ENCODE assay signal across 8 mouse cellular contexts in genomic region chr17:28690776-28691686, GRCm38 (mm10). TPM values are rescaled to one million over a fixed set of nuclear protein-coding genes. Genes with fewer than 3 reads are reported as not detected.
DNase-seq lines count a peak whose midpoint lies in the region; ATAC-seq and TF ChIP-seq lines count a peak whose summit lies in the region.

Gene Mapk14 (plus strand): TSS chr17:28691329.

- no peaks in the 10 kb centered on the region for H3K9me3 ChIP-seq in MEL (replicated peaks; ENCODE audit: insufficient read depth, low read length)
- no peaks in the 10 kb centered on the region for H3K9me3 ChIP-seq in lung, embryonic 16.5 days (ENCODE audit: control insufficient read depth, low read length)

- peak within 1 kb of the TSS; percentile 88 for H3K27ac ChIP-seq in MEL (ENCODE audit: control insufficient read depth, low read depth, low read length)
- H3K27ac ChIP-seq in cerebellum, adult 2 months (ENCODE audit: insufficient read depth, low read length): peak within 1 kb of the TSS; percentile 87
- peak within 1 kb of the TSS; percentile 98 for H3K27ac ChIP-seq in lung, embryonic 16.5 days (ENCODE audit: low read length)

- peak within 1 kb of the TSS; percentile 97 for H3K9ac ChIP-seq in MEL (ENCODE audit: control insufficient read depth, low read depth, low read length, poor library complexity, severe bottlenecking)
- peak within 1 kb of the TSS; percentile 98 for H3K9ac ChIP-seq in lung, embryonic 16.5 days (ENCODE audit: low read length)

- DNase-seq in MEL (ENCODE audit: low read depth, low spot score): peak; percentile 99
- DNase-seq in cerebellum, adult 2 months: peak; percentile 99
- peak; percentile 99 for DNase-seq in forelimb bud, embryonic 11.5 days (ENCODE audit: low read depth, low spot score)
- DNase-seq in layer of hippocampus, adult 9-10 months (ENCODE audit: low spot score): peak; percentile 98
- peak; percentile 93 for DNase-seq in ovary, postnatal 10 days (ENCODE audit: low spot score)
- DNase-seq in thymus, postnatal 10 days (ENCODE audit: low spot score in 2 of 2): peak; percentile 100

- TF ChIP-seq CTCF in MEL (IDR thresholded peaks at IDR 0.05 in 2 of 3, conservative IDR thresholded peaks at IDR 0.05 in 1 of 3; ENCODE audit: control insufficient read depth in 1 of 3, insufficient read depth in 1 of 3, low read depth in 2 of 3, low read length in 3 of 3, poor library complexity in 1 of 3, severe bottlenecking in 1 of 3): peak; percentile 43 to 81 (median 71)
- TF ChIP-seq CTCF in cerebellum, adult 2 months (IDR thresholded peaks at IDR 0.05; ENCODE audit: borderline replicate concordance, insufficient read depth, low read depth, low read length): peak; percentile 59; the same call in 1 of the 2 replicates

- H3K4me3 ChIP-seq in MEL (ENCODE audit: control insufficient read depth in 1 of 2, insufficient read depth in 1 of 2, low read depth in 2 of 2, low read length in 2 of 2): peak within 1 kb of the TSS; percentile 58 to 97
- H3K4me3 ChIP-seq in cerebellum, adult 2 months (replicated peaks; ENCODE audit: insufficient read depth, low read depth, low read length): peak within 1 kb of the TSS; percentile 87
- peak within 1 kb of the TSS; percentile 99 for H3K4me3 ChIP-seq in lung, embryonic 16.5 days (ENCODE audit: low read length)

- under 1% methylated on average over 86 of the region's 86 CpGs for WGBS in cerebellum, adult 2 months
- under 1% methylated on average over 71 of the region's 86 CpGs for WGBS in lung, embryonic 16.5 days

- peaks cover 0 to 41% of the 10 kb centered on the region in 2 experiments; a peak in 2 of 4 replicates for H3K36me3 ChIP-seq in MEL (ENCODE audit: control insufficient read depth in 1 of 2, insufficient read depth in 2 of 2, low read length in 2 of 2)
- no peaks in the 10 kb centered on the region for H3K36me3 ChIP-seq in lung, embryonic 16.5 days (ENCODE audit: control insufficient read depth, insufficient read depth, low read length)

- peak; percentile 90 to 92 for TF ChIP-seq POLR2A in MEL (IDR thresholded peaks at IDR 0.05; ENCODE audit: control insufficient read depth in 1 of 2, insufficient read depth in 1 of 2, low read depth in 1 of 2, low read length in 2 of 2, poor library complexity in 1 of 2)
- peak; percentile 86 for TF ChIP-seq POLR2A in cerebellum, adult 2 months (IDR thresholded peaks at IDR 0.05; ENCODE audit: borderline replicate concordance, insufficient read depth, low read length)

- H3K4me2 ChIP-seq in lung, embryonic 16.5 days (ENCODE audit: low read depth, low read length): peak within 1 kb of the TSS; percentile 62

- no peak for TF ChIP-seq EP300 in MEL (IDR thresholded peaks at IDR 0.05; ENCODE audit: low read depth in 1 of 2, low read length in 2 of 2)

- no peaks in the 10 kb centered on the region for H3K27me3 ChIP-seq in MEL (ENCODE audit: control insufficient read depth in 1 of 2, insufficient read depth in 2 of 2, low read length in 2 of 2)
- no peaks in the 10 kb centered on the region for H3K27me3 ChIP-seq in cerebellum, adult 2 months (ENCODE audit: control insufficient read depth, insufficient read depth, low read length)
- H3K27me3 ChIP-seq in lung, embryonic 16.5 days (ENCODE audit: control insufficient read depth, insufficient read depth, low read depth, low read length): peaks cover 4% of the 10 kb centered on the region

- peaks cover 5 to 21% of the 10 kb centered on the region in 2 experiments for H3K4me1 ChIP-seq in MEL (ENCODE audit: control insufficient read depth in 1 of 2, insufficient read depth in 2 of 2, low read length in 2 of 2)
- H3K4me1 ChIP-seq in cerebellum, adult 2 months (ENCODE audit: control insufficient read depth, insufficient read depth, low read length): peaks cover 2% of the 10 kb centered on the region; the same call in 1 of the 2 replicates
- H3K4me1 ChIP-seq in lung, embryonic 16.5 days (replicated peaks; ENCODE audit: control insufficient read depth, insufficient read depth, low read length): peaks cover 33% of the 10 kb centered on the region

- ATAC-seq in hematopoietic stem cell, adult 5-6 weeks (replicated peaks in 1 of 2; ENCODE audit: insufficient read depth in 1 of 2, low FRiP score in 2 of 2, low TSS enrichment in 1 of 2, low read depth in 1 of 2, poor library complexity in 2 of 2, severe bottlenecking in 2 of 2): peak; percentile 84 to 88
- ATAC-seq in lung, embryonic 16.5 days (ENCODE audit: low read depth): peak; percentile 97

- peak; percentile 79 for TF ChIP-seq RAD21 in MEL (IDR thresholded peaks at IDR 0.05; ENCODE audit: low read depth, low read length)

- peaks cover 50% of the 10 kb centered on the region for H3K79me2 ChIP-seq in MEL (ENCODE audit: control insufficient read depth, insufficient read depth, low read length, poor library complexity)

TF ChIP-seq in MEL, 35 proteins besides CTCF, POLR2A, EP300 and RAD21:
- TF ChIP-seq SIN3A (IDR thresholded peaks at IDR 0.05; ENCODE audit: low read length) (peak; percentile 73; the same call in 1 of the 2 replicates), NRF1 (IDR thresholded peaks at IDR 0.05; ENCODE audit: insufficient read depth, low read depth, low read length, poor library complexity, severe bottlenecking) (peak; percentile 25; the same call in 1 of the 2 replicates), ETS1 (IDR thresholded peaks at IDR 0.05; ENCODE audit: low read depth, low read length) (peak; percentile 28), SMC3 (IDR thresholded peaks at IDR 0.05; ENCODE audit: low read depth, low read length) (peak; percentile 44), E2F4 (IDR thresholded peaks at IDR 0.05; ENCODE audit: borderline replicate concordance, low read depth, low read length) (0 out of 2 replicates have a peak, but pooled peaks have one; percentile 70), NELFE (IDR thresholded peaks at IDR 0.05; ENCODE audit: low read depth, low read length) (peak; percentile 97), TBP (IDR thresholded peaks at IDR 0.05; ENCODE audit: low read depth, low read length) (peak; percentile 68; the same call in 1 of the 2 replicates), TAL1 (IDR thresholded peaks at IDR 0.05; ENCODE audit: low read length) (no peak), GABPA (IDR thresholded peaks at IDR 0.05; ENCODE audit: low read depth, low read length) (no peak), MYB (IDR thresholded peaks at IDR 0.05; ENCODE audit: low read depth, low read length) (no peak), MAFK (IDR thresholded peaks at IDR 0.05; ENCODE audit: borderline replicate concordance, low read depth, low read length) (no peak), ZMIZ1 (IDR thresholded peaks at IDR 0.05; ENCODE audit: low read depth, low read length) (peak; percentile 92), KAT2A (conservative IDR thresholded peaks at IDR 0.05; ENCODE audit: low read depth, low read length) (no peak; the same call in 1 of the 2 replicates), TCF12 (IDR thresholded peaks at IDR 0.05; ENCODE audit: low read depth, low read length) (peak; percentile 70), JUND (IDR thresholded peaks at IDR 0.05; ENCODE audit: low read depth, low read length) (no peak), UBTF (IDR thresholded peaks at IDR 0.05; ENCODE audit: borderline replicate concordance, insufficient read depth, low read depth, low read length) (0 out of 2 replicates have a peak, but pooled peaks have one; percentile 35), BHLHE40 (IDR thresholded peaks at IDR 0.05; ENCODE audit: borderline replicate concordance, low read depth, low read length) (no peak), POLR2AphosphoS2 (IDR thresholded peaks at IDR 0.05; ENCODE audit: low read length) (peak; percentile 94), ZC3H11A (IDR thresholded peaks at IDR 0.05; ENCODE audit: low read depth, low read length) (no peak), USF2 (IDR thresholded peaks at IDR 0.05; ENCODE audit: borderline replicate concordance in 1 of 2, insufficient read depth in 1 of 2, low read depth in 1 of 2, low read length in 2 of 2) (no peak), MYC (IDR thresholded peaks at IDR 0.05; ENCODE audit: low read depth, low read length) (0 out of 2 replicates have a peak, but pooled peaks have one; percentile 13), MAZ (IDR thresholded peaks at IDR 0.05; ENCODE audit: low read depth, low read length) (peak; percentile 99), ELF1 (IDR thresholded peaks at IDR 0.05; ENCODE audit: low read depth, low read length) (peak; percentile 72), HCFC1 (IDR thresholded peaks at IDR 0.05; ENCODE audit: low read depth, low read length) (peak; percentile 86), RCOR1 (IDR thresholded peaks at IDR 0.05; ENCODE audit: low read depth, low read length) (no peak), CHD2 (IDR thresholded peaks at IDR 0.05; ENCODE audit: low read length) (peak; percentile 100)

RNA-seq across cellular contexts. Expression of gene Mapk14, which starts in this region (rescaled TPM):
- total RNA-seq in MEL (2012; rRNA removed): 61.5 and 67.3 TPM in 2 replicates
- polyA plus RNA-seq in MEL (2012; ENCODE audit: insufficient read depth in 1 of 2, insufficient read length in 2 of 2, low read depth in 1 of 2, low replicate concordance in 2 of 2, missing spikeins in 1 of 2): 10 to 100 TPM in 1 of 2 experiments, not detected in 1; 93.2 TPM
- 114 and 116 TPM in 2 replicates for polyA plus RNA-seq in cerebellum, adult 2 months (2012; rRNA removed)
- 79.5 and 163 TPM in 2 replicates for total RNA-seq in hematopoietic stem cell, adult 5-6 weeks (2017)
- polyA plus RNA-seq in lung, embryonic 16.5 days (2015; fragmentation: Nextera tagmentation; extraction: Ambion mirVana): 46.1 and 49.8 TPM in 2 replicates

Comparison
In these comparisons a context has a peak if more than half of its experiments do, and no peak if none do; other contexts are left out.
1. Peak in every context shown above with its lines: DNase-seq, ATAC-seq, H3K4me3 ChIP-seq and H3K27ac ChIP-seq.